Mouse (Mus musculus) neural tube, embryonic 12.5 days (tissue): ENCODE measurements around the gene Eral1. TPM values are rescaled to one million over a fixed set of nuclear protein-coding genes. Genes with fewer than 3 reads are reported as not detected.

Experiments
- ATAC-seq: fragments of 200-750 bp; cut with Nextera tagmentation; 2 replicates; pipeline ENCODE4 v1.8.0; 2017; ENCODE audit warnings: low read depth, mild to moderate bottlenecking, moderate TSS enrichment, moderate library complexity; ENCODE audit not compliant: low FRiP score
- H3K27ac ChIP-seq: fragments of 300-500 bp; sonication (generic); 2 replicates; pipeline ENCODE4 v1.5.1; 2016
- H3K27me3 ChIP-seq: fragments of 300-500 bp; sonication (generic); replicated peaks from 2 replicates; pipeline ENCODE4 v1.6.1; 2016; ENCODE audit warnings: mild to moderate bottlenecking
- H3K36me3 ChIP-seq: fragments of 300-500 bp; sonication (generic); 2 replicates; pipeline ENCODE4 v1.6.1; 2016; ENCODE audit warnings: mild to moderate bottlenecking
- H3K4me1 ChIP-seq: fragments of 300-500 bp; sonication (generic); 2 replicates; pipeline ENCODE4 v1.6.1; 2016
- H3K4me2 ChIP-seq: fragments of 300-500 bp; sonication (generic); replicated peaks from 2 replicates; pipeline ENCODE4 v1.6.1; 2016; ENCODE audit warnings: mild to moderate bottlenecking
- H3K4me3 ChIP-seq: fragments of 300-500 bp; sonication (generic); 2 replicates; pipeline ENCODE4 v1.5.1; 2016
- H3K9ac ChIP-seq: fragments of 300-500 bp; sonication (generic); 2 replicates; pipeline ENCODE4 v1.6.1; 2016; ENCODE audit warnings: mild to moderate bottlenecking
- H3K9me3 ChIP-seq: fragments of 300-500 bp; sonication (generic); 2 replicates; pipeline ENCODE4 v1.6.1; 2016; ENCODE audit warnings: mild to moderate bottlenecking
- WGBS: fragments of 180-500 bp; shearing (Covaris S2); methylation state at CpG from one replicate; pipeline ENCODE4 v1.1.7; 2016; 5-methylcytosine and 5-hydroxymethylcytosine counted together
- microRNA counts: library from miRNA; unstranded; fragments of <30 nt; microRNA quantifications from one replicate; lab custom pipeline; 2017
- microRNA-seq: library from miRNA; unstranded; fragments of <30 nt; microRNA quantifications from one replicate; pipeline ENCODE4, GENCODE M21; 2017
- polyA plus RNA-seq: library from polyadenylated mRNA; unstranded; fragments of >200 nt; fragmentation: Nextera tagmentation; extraction: Ambion mirVana; gene quantifications from 2 replicates; pipeline ENCODE4 v1.2.1, GENCODE M21; 2016

The Eral1 gene
- polyA plus RNA-seq, 1 experiment from 2014 or later: 32.4 TPM

DNA sequence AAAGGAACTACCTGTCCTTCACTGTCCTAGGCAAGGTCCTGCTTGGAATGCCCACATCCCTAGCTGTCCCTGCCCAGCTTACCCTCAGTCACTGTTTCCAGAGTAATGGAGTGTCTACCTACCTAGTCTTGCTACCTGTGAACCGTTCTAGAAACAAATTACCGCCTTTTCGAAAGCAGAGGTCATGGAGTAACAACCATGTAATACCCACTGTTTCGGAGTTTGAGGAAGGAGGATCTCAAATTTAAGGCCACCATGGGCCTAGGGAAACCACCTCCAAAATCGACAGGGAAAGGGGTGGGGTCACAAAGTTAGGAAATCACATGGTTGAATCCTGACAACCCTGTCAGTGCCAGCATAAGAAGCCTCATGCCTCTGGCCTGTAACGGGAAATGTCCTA, 48.8 kb downstream of the Eral1 start:
- peaks cover 22% of the 10 kb centered on the region for H3K4me1 ChIP-seq
- peak overlapping the region; percentile 80; the same call in 1 of the 2 replicates for H3K9ac ChIP-seq
- WGBS: 38% methylated on average over 6 of the region's 6 CpGs
- peak overlapping the region; percentile 89 for H3K4me2 ChIP-seq
- H3K27ac ChIP-seq: no peak overlapping the region
- H3K9me3 ChIP-seq: no peaks in the 10 kb centered on the region
- no peak for ATAC-seq
- H3K36me3 ChIP-seq: peaks cover 43% of the 10 kb centered on the region
- H3K27me3 ChIP-seq: no peaks in the 10 kb centered on the region
- H3K4me3 ChIP-seq: no peak overlapping the region

DNA sequence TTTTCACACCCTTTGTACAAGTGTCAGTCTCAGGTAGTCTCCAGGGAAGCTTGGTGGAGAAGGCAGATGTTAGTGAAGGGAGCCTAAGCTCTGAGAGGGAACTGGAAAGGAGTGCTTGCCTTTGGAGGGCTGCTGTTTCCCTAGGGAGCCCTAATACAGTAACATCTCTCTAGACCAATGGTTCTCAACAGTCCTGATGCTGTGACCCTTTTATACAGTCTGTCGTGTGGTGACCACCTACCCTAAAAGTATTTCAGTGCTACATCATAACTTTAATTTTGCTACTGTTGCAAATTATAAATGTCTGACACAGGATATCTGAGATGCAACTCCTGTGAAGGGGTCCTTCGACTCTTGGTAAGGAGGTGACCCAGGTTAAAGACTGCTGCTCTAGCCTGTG, 49.6 kb downstream of the Eral1 start:
- H3K9ac ChIP-seq: no peak overlapping the region
- no peak overlapping the region for H3K4me3 ChIP-seq
- H3K4me1 ChIP-seq: peaks cover 22% of the 10 kb centered on the region
- H3K27ac ChIP-seq: no peak overlapping the region
- no peaks in the 10 kb centered on the region for H3K27me3 ChIP-seq
- H3K36me3 ChIP-seq: peaks cover 48% of the 10 kb centered on the region
- no peak overlapping the region for H3K4me2 ChIP-seq
- no peaks in the 10 kb centered on the region for H3K9me3 ChIP-seq
- 75% methylated on average over 2 of the region's 2 CpGs for WGBS
- ATAC-seq: no peak

DNA sequence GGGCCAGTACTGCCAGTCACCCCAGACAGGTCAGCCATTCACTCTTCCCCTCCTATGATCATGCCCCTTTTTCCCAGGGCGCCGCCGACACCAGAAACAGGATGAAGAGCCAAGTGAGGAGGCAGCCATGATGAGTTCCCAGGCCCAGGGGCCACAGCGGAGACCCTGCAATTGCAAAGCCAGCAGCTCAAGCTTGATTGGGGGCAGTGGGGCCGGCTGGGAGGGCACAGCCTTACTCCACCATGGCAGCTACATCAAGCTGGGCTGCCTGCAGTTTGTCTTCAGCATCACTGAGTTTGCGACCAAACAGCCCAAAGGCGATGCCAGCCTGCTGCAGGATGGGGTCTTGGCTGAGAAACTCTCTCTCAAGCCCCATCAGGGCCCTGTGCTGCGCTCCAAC, 50.9 kb downstream of the Eral1 start:
- no peak overlapping the region for H3K27ac ChIP-seq
- H3K27me3 ChIP-seq: no peaks in the 10 kb centered on the region
- no peak overlapping the region for H3K9ac ChIP-seq
- no peak for ATAC-seq
- no peak overlapping the region for H3K4me3 ChIP-seq
- peaks cover 55% of the 10 kb centered on the region for H3K36me3 ChIP-seq
- no peak overlapping the region for H3K4me2 ChIP-seq
- H3K4me1 ChIP-seq: peaks cover 22% of the 10 kb centered on the region
- H3K9me3 ChIP-seq: no peaks in the 10 kb centered on the region
- 86% methylated on average over 8 of the region's 8 CpGs for WGBS

DNA sequence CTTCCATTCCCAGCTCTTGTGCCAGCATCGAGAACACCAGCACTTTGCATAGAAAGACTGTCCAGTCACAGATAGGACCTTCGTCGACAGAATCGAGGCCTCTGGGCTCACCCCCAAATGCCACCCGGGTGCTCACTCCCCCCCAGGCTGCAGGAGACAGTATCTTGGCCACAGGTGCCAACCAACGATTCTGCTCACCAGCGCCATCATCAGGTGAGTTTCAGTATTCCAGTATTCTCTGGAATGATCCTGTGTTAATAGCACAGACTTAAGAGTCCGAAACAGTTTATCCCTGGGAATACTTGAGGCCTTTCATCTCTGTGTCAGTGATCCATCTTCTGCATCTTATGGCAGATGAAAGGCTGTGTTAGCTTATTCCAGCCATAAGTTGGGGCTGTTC, 56.6 kb downstream of the Eral1 start:
- Histone ChIP-seq H3K27me3 (no peaks in the 10 kb centered on the region), H3K4me2 (no peak overlapping the region), H3K4me3 (no peak overlapping the region), H3K36me3 (peaks cover 86% of the 10 kb centered on the region), H3K4me1 (no peaks in the 10 kb centered on the region), H3K9ac (no peak overlapping the region), H3K27ac (no peak overlapping the region), H3K9me3 (no peaks in the 10 kb centered on the region)
- ATAC-seq: no peak
- 91% methylated on average over 8 of the region's 8 CpGs for WGBS

MicroRNAs encoded within 50 kb of the gene (microRNA counts, 519-probe panel; counts per million panel counts)
- microRNA mmu-miR-144 (lab: Ali Mortazavi, UCI) (342 counts per million, percentile 67 among the panel's probes with 10 or more counts), microRNA mmu-miR-451 (lab: Ali Mortazavi, UCI) (342 counts per million, percentile 67 among the panel's probes with 10 or more counts)

Small RNA genes lying within 50 kb of the gene (microRNA-seq; reads per million reads assigned to microRNA genes)
- 15.5 reads per million, percentile 26 among the genes with 10 or more reads in this experiment for gene Mir144
- gene Mir451a: not detected
- gene Mir451b: not detected

Other genes starting within 250 kb of the Eral1 start
- gene Pipox, start 186.3 kb downstream of the Eral1 start, polyA plus RNA-seq: 2.7 and 4.7 TPM in 2 replicates
- 48.5 and 51.4 TPM in 2 replicates for gene Sez6, start 149.6 kb downstream of the Eral1 start, polyA plus RNA-seq
- gene Phf12, start 97.6 kb downstream of the Eral1 start, polyA plus RNA-seq: 29.5 and 29.7 TPM in 2 replicates
- 24.5 and 29.0 TPM in 2 replicates for gene Dhrs13, start 48.1 kb downstream of the Eral1 start, polyA plus RNA-seq
- gene Flot2, start 42.5 kb downstream of the Eral1 start, polyA plus RNA-seq: 74.8 and 81.0 TPM in 2 replicates
- gene Fam222b, start 14.3 kb upstream of the Eral1 start, polyA plus RNA-seq: 25.3 and 27.9 TPM in 2 replicates
- gene Traf4, start 85.2 kb upstream of the Eral1 start, polyA plus RNA-seq: 153 and 174 TPM in 2 replicates
- gene Nek8, start 96.3 kb upstream of the Eral1 start, polyA plus RNA-seq: 10.2 and 11.1 TPM in 2 replicates
- 8.2 and 10.5 TPM in 2 replicates for gene Tlcd1, start 96.3 kb upstream of the Eral1 start, polyA plus RNA-seq
- 895 and 982 TPM in 2 replicates for gene Rpl23a, start 103.2 kb upstream of the Eral1 start, polyA plus RNA-seq
- 71.0 and 76.5 TPM in 2 replicates for gene Rab34, start 108.0 kb upstream of the Eral1 start, polyA plus RNA-seq
- 2.5 and 2.9 TPM in 2 replicates for gene Proca1, start 113.0 kb upstream of the Eral1 start, polyA plus RNA-seq
- 59.8 and 60.8 TPM in 2 replicates for gene Sdf2, start 165.4 kb upstream of the Eral1 start, polyA plus RNA-seq
- gene Supt6, start 165.6 kb upstream of the Eral1 start, polyA plus RNA-seq: 34.0 and 40.5 TPM in 2 replicates
- 64.9 and 72.4 TPM in 2 replicates for gene 2610507B11Rik, start 181.4 kb upstream of the Eral1 start, polyA plus RNA-seq
- 0.20 and 0.52 TPM in 2 replicates for gene BC030499, start 210.5 kb upstream of the Eral1 start, polyA plus RNA-seq
- 33.6 and 34.2 TPM in 2 replicates for gene Spag5, start 221.1 kb upstream of the Eral1 start, polyA plus RNA-seq
- gene Aldoc, start 242.6 kb upstream of the Eral1 start, polyA plus RNA-seq: 16.8 and 17.2 TPM in 2 replicates
- 66.4 and 73.6 TPM in 2 replicates for gene Pigs, start 248.0 kb upstream of the Eral1 start, polyA plus RNA-seq